Mouse (Mus musculus): ENCODE results near the gene Gm10354. TPM values are rescaled to one million over a fixed set of nuclear protein-coding genes. Genes with fewer than 3 reads are reported as not detected.
"Not testable (repeated sequence)": the region's sequence is repeated elsewhere in the genome, so short reads cannot be mapped to it uniquely, and the experiment has no call there.

Gm10354 gene
- polyA plus RNA-seq, 1 experiment from 2014 or later = not detected

GRCm38 (mm10) chr5:14997556-14997955, 18.8 kb upstream of the Gm10354 start:
- H3K9ac ChIP-seq (replicated peaks); H3K9me3 ChIP-seq (ENCODE audit: low read length); H3K27ac ChIP-seq (ENCODE audit: low read depth); H3K4me3 ChIP-seq (ENCODE audit: low read depth, low read length); H3K4me2 ChIP-seq (ENCODE audit: low read depth, low read length); H3K27me3 ChIP-seq (ENCODE audit: insufficient read depth, low read length); H3K36me3 ChIP-seq (replicated peaks; ENCODE audit: insufficient read depth, low read length); ATAC-seq; H3K4me1 ChIP-seq (ENCODE audit: insufficient read depth): not testable (repeated sequence)
- WGBS (ENCODE audit: insufficient replicate concordance) = 73% methylated on average over 4 of the region's 4 CpGs
- peak; percentile 22 for DNase-seq

GRCm38 (mm10) chr5:14996670-14997249, 18.0 kb upstream of the Gm10354 start:
- ATAC-seq; H3K4me2 ChIP-seq (ENCODE audit: low read depth, low read length); H3K9ac ChIP-seq (replicated peaks); H3K4me1 ChIP-seq (ENCODE audit: insufficient read depth); H3K27ac ChIP-seq (ENCODE audit: low read depth); H3K9me3 ChIP-seq (ENCODE audit: low read length); H3K27me3 ChIP-seq (ENCODE audit: insufficient read depth, low read length); H3K36me3 ChIP-seq (replicated peaks; ENCODE audit: insufficient read depth, low read length); DNase-seq; H3K4me3 ChIP-seq (ENCODE audit: low read depth, low read length): not testable (repeated sequence)
- 65% methylated on average over 6 of the region's 7 CpGs for WGBS (ENCODE audit: insufficient replicate concordance)

- WGBS (ENCODE audit: insufficient replicate concordance) = 80% methylated on average over 6 of the region's 6 CpGs
- H3K4me1 ChIP-seq (ENCODE audit: insufficient read depth); ATAC-seq; H3K4me3 ChIP-seq (ENCODE audit: low read depth, low read length); DNase-seq; H3K27me3 ChIP-seq (ENCODE audit: insufficient read depth, low read length); H3K4me2 ChIP-seq (ENCODE audit: low read depth, low read length); H3K9ac ChIP-seq (replicated peaks); H3K27ac ChIP-seq (ENCODE audit: low read depth); H3K9me3 ChIP-seq (ENCODE audit: low read length); H3K36me3 ChIP-seq (replicated peaks; ENCODE audit: insufficient read depth, low read length): not testable (repeated sequence)
These were observed 15.4 kb upstream of the Gm10354 start for GRCm38 (mm10) chr5:14994124-14994523.

- DNase-seq; H3K27ac ChIP-seq (ENCODE audit: low read depth); H3K4me3 ChIP-seq (ENCODE audit: low read depth, low read length); H3K4me1 ChIP-seq (ENCODE audit: insufficient read depth); H3K36me3 ChIP-seq (replicated peaks; ENCODE audit: insufficient read depth, low read length); H3K9ac ChIP-seq (replicated peaks); H3K9me3 ChIP-seq (ENCODE audit: low read length); H3K27me3 ChIP-seq (ENCODE audit: insufficient read depth, low read length); H3K4me2 ChIP-seq (ENCODE audit: low read depth, low read length): not testable (repeated sequence)
- WGBS (ENCODE audit: insufficient replicate concordance) = 72% methylated on average over 7 of the region's 8 CpGs
- ATAC-seq = 0 out of 2 replicates have a peak, but pooled peaks have one; percentile 29
These were observed 11.8 kb upstream of the Gm10354 start for GRCm38 (mm10) chr5:14990375-14991158.

GRCm38 (mm10) chr5:14986649-14987387, 8.1 kb upstream of the Gm10354 start:
- H3K36me3 ChIP-seq (replicated peaks; ENCODE audit: insufficient read depth, low read length); H3K27ac ChIP-seq (ENCODE audit: low read depth); H3K27me3 ChIP-seq (ENCODE audit: insufficient read depth, low read length); H3K4me1 ChIP-seq (ENCODE audit: insufficient read depth); DNase-seq; H3K9me3 ChIP-seq (ENCODE audit: low read length); H3K4me2 ChIP-seq (ENCODE audit: low read depth, low read length); H3K9ac ChIP-seq (replicated peaks); H3K4me3 ChIP-seq (ENCODE audit: low read depth, low read length): not testable (repeated sequence)
- 0 out of 2 replicates have a peak, but pooled peaks have one; percentile 17 for TF ChIP-seq CTCF (IDR thresholded peaks at IDR 0.05; ENCODE audit: low read depth)
- peak; percentile 38; the same call in 1 of the 2 replicates for ATAC-seq
- WGBS (ENCODE audit: insufficient replicate concordance) = 34% methylated on average over 5 of the region's 6 CpGs

- DNase-seq; H3K27me3 ChIP-seq (ENCODE audit: insufficient read depth, low read length); H3K9me3 ChIP-seq (ENCODE audit: low read length); H3K4me2 ChIP-seq (ENCODE audit: low read depth, low read length); H3K4me3 ChIP-seq (ENCODE audit: low read depth, low read length); H3K36me3 ChIP-seq (replicated peaks; ENCODE audit: insufficient read depth, low read length); H3K9ac ChIP-seq (replicated peaks); H3K4me1 ChIP-seq (ENCODE audit: insufficient read depth); ATAC-seq; H3K27ac ChIP-seq (ENCODE audit: low read depth): not testable (repeated sequence)
- WGBS (ENCODE audit: insufficient replicate concordance) = 69% methylated on average over 4 of the region's 4 CpGs
These were observed 1.4 kb downstream of the Gm10354 start for GRCm38 (mm10) chr5:14977368-14977767.

- not testable (repeated sequence) for H3K4me2 ChIP-seq (ENCODE audit: low read depth, low read length); H3K4me3 ChIP-seq (ENCODE audit: low read depth, low read length); H3K9ac ChIP-seq (replicated peaks); H3K27me3 ChIP-seq (ENCODE audit: insufficient read depth, low read length); H3K4me1 ChIP-seq (ENCODE audit: insufficient read depth); H3K9me3 ChIP-seq (ENCODE audit: low read length); DNase-seq; H3K36me3 ChIP-seq (replicated peaks; ENCODE audit: insufficient read depth, low read length); ATAC-seq; H3K27ac ChIP-seq (ENCODE audit: low read depth)
- 56% methylated on average over 3 of the region's 4 CpGs for WGBS (ENCODE audit: insufficient replicate concordance)
These were observed 3.4 kb downstream of the Gm10354 start for GRCm38 (mm10) chr5:14975294-14975693.

GRCm38 (mm10) chr5:14972841-14973240, 5.9 kb downstream of the Gm10354 start:
- not testable (repeated sequence) for H3K4me2 ChIP-seq (ENCODE audit: low read depth, low read length); H3K27me3 ChIP-seq (ENCODE audit: insufficient read depth, low read length); H3K4me3 ChIP-seq (ENCODE audit: low read depth, low read length); DNase-seq; H3K27ac ChIP-seq (ENCODE audit: low read depth); ATAC-seq; H3K9ac ChIP-seq (replicated peaks); H3K36me3 ChIP-seq (replicated peaks; ENCODE audit: insufficient read depth, low read length); H3K4me1 ChIP-seq (ENCODE audit: insufficient read depth); H3K9me3 ChIP-seq (ENCODE audit: low read length)
- WGBS (ENCODE audit: insufficient replicate concordance) = 71% methylated on average over 3 of the region's 3 CpGs

All from liver, postnatal 0 days (tissue).